Mouse (Mus musculus) ES-Bruce4 (cell line): ENCODE measurements around the gene Sfxn5. TPM values are rescaled to one million over a fixed set of nuclear protein-coding genes. Genes with fewer than 3 reads are reported as not detected.

Experiments used
- H3K27ac ChIP-seq: 2 replicates; pipeline ENCODE4 v1.5.1; 2012; ENCODE audit warnings: low read length, inconsistent platforms; ENCODE audit not compliant: insufficient read depth
- H3K27me3 ChIP-seq: 2 replicates; pipeline ENCODE4 v1.6.1; 2012; ENCODE audit warnings: mild to moderate bottlenecking, low read length, inconsistent platforms; ENCODE audit not compliant: control insufficient read depth, poor library complexity, insufficient read depth, severe bottlenecking
- H3K36me3 ChIP-seq: 2 replicates; pipeline ENCODE4 v1.6.1; 2012; ENCODE audit warnings: inconsistent platforms, mild to moderate bottlenecking, low read length, moderate library complexity; ENCODE audit not compliant: control insufficient read depth, poor library complexity, insufficient read depth, severe bottlenecking
- H3K4me1 ChIP-seq: one replicate; pipeline ENCODE4 v1.8.1; 2011; ENCODE audit warnings: low read length; ENCODE audit not compliant: control insufficient read depth, insufficient read depth
- H3K4me3 ChIP-seq: 2 replicates; pipeline ENCODE4 v1.5.1; 2011; ENCODE audit warnings: low read depth, mild to moderate bottlenecking, low read length
- H3K9ac ChIP-seq: 2 replicates; pipeline ENCODE4 v1.6.1; 2012; ENCODE audit warnings: low read depth, mild to moderate bottlenecking, inconsistent platforms; ENCODE audit not compliant: poor library complexity, severe bottlenecking
- H3K9me3 ChIP-seq: replicated peaks from 2 replicates; pipeline ENCODE4 v1.6.1; 2012; ENCODE audit warnings: mild to moderate bottlenecking, low read length, inconsistent platforms; ENCODE audit not compliant: control insufficient read depth, poor library complexity, insufficient read depth, severe bottlenecking
- CTCF ChIP-seq: IDR thresholded peaks from one replicate; pipeline ENCODE4 v1.8.1; 2011; ENCODE audit warnings: low read depth, low read length
- EP300 ChIP-seq: IDR thresholded peaks from 2 replicates; pipeline ENCODE4 v1.6.1; 2011; ENCODE audit warnings: low read depth, low read length; ENCODE audit not compliant: insufficient read depth
- POLR2A ChIP-seq: IDR thresholded peaks from one replicate; pipeline ENCODE4 v1.8.1; 2011; ENCODE audit warnings: low read length; ENCODE audit not compliant: insufficient read depth
- polyA plus RNA-seq: library from polyadenylated mRNA; stranded (reverse); fragments of >200 nt; gene quantifications from 2 replicates; pipeline ENCODE4 v1.2.4, GENCODE M21; 2011; ENCODE audit warnings: low read depth; ENCODE audit not compliant: missing spikeins, insufficient read depth, insufficient read length

Gene Sfxn5
- polyA plus RNA-seq, 1 experiment: 6.0 TPM

DNA sequence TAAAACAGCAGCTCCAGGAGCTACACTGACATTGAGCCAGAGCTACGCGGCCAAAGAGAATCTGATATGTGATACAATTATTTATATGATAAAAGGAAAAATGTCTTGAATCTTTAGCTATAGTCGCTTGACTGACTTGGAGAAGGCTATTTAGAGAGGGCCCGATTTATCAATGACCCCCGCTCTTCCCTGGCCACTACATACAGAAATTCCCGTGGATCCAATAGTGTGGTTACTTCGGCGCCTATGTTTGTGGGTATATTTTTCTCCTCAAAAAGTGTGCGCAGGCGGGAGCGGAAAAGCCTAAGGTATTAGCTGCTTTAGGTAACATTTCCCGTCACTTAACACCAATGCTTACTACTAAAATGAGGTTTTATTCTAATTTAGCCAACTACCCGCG lies 143.9 kb downstream of the Sfxn5 start:
- no peak overlapping the region for H3K27ac ChIP-seq
- H3K9me3 ChIP-seq: no peaks in the 10 kb centered on the region
- peaks cover 31% of the 10 kb centered on the region for H3K27me3 ChIP-seq
- H3K4me1 ChIP-seq: no peaks in the 10 kb centered on the region
- no peak for TF ChIP-seq CTCF
- TF ChIP-seq EP300: no peak
- no peak for TF ChIP-seq POLR2A
- H3K36me3 ChIP-seq: no peaks in the 10 kb centered on the region
- no peak overlapping the region for H3K9ac ChIP-seq
- no peak overlapping the region for H3K4me3 ChIP-seq

DNA sequence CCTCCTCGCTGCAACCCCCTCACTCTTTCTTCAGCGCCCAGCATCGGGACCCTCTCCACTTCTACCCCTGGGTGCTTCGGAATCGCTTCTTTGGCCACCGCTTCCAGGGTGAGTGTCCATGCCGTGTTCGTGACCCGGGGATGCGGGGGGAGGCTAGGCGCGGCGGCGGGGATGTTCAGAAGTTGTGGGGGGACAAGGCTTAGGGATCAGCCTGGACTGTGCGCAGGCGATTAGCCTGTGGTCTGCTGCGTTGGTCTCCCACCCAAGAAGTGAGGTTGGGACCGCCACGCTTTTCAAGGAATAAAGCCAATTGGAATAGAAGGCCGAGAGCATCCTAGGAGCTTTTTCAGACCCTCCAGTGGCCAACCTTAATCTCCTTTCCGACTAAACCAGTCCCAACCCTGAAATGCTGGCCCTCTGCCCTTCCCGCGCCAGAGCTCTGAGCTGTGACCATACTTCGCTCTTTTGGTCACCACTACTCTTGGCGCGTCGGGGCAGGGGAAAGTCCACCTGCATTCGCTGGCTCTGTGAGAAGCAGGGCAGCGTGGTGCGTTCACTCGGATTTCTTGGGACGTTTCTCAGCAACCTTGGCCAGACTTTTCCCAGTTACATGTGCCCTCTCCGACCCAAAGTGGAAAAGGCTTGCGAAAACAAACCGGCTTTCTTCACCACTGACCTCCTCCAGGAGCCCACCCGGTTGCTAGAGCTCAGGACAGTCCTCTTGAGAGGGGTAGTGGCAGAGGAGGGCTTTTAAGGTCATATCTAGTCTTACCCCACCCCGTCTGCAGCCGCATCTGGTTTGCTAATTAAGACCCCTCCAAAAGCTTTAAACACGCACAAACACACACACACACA lies 144.7 kb downstream of the Sfxn5 start:
- Histone ChIP-seq H3K9me3 (no peaks in the 10 kb centered on the region), H3K9ac (peak overlapping the region; percentile 23; the same call in 1 of the 2 replicates), H3K27me3 (peaks cover 31% of the 10 kb centered on the region), H3K4me3 (peak overlapping the region; percentile 57), H3K27ac (no peak overlapping the region), H3K36me3 (no peaks in the 10 kb centered on the region), H3K4me1 (no peaks in the 10 kb centered on the region)
- TF ChIP-seq CTCF (no peak), EP300 (no peak), POLR2A (no peak)

DNA sequence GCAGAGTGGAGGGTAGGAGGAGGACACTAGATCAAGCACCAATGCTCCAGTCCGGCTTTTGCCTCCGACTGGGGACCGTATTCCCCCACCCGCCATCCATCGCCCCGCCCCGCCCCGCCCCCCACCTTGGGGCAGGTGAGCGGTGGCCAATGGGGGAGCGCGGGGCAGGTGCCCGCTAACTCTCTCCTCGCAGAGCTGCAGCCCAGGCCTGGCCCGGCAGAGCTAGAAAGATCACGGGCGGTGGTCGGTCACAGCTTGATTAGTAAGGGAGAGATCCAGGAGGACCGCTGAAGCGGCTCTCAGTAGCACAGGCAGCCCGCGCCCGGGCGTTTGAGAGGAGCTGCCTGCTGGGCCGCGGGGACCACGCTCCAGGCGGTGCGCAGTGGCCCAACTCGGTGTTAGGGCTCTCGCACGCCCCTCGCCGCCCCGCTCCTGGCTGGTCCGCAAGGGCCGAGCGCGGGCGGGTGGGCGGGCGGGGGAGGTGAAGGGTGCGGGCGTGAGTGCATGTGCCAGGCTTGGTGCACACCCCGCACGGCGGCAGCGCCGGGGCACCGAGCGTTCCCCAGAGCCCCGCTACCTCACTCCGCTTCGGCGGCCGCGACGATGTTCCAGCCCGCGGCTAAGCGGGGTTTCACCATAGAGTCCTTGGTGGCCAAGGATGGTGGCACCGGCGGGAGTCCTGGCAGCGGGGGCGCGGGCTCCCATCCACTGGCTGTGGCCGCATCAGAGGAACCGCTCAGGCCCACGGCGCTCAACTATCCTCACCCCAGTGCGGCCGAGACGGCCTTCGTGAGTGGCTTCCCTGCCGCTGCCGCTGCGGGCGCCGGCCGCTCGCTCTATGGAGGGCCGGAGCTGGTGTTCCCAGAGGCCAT lies 145.6 kb downstream of the Sfxn5 start, which contains the start of gene Emx1:
Gene Emx1 (plus strand): TSS at position 99 of the 872 bp plus-strand sequence.
- Histone ChIP-seq H3K9me3 (no peaks in the 10 kb centered on the region), H3K27me3 (peaks cover 31% of the 10 kb centered on the region), H3K4me3 (peak within 1 kb of the TSS; percentile 58), H3K27ac (no peak within 1 kb of the TSS), H3K9ac (peak within 1 kb of the TSS; percentile 23), H3K4me1 (no peaks in the 10 kb centered on the region), H3K36me3 (no peaks in the 10 kb centered on the region)
- TF ChIP-seq EP300: no peak; the same call in 1 of the 2 replicates
- no peak for TF ChIP-seq POLR2A
- TF ChIP-seq CTCF: no peak

DNA sequence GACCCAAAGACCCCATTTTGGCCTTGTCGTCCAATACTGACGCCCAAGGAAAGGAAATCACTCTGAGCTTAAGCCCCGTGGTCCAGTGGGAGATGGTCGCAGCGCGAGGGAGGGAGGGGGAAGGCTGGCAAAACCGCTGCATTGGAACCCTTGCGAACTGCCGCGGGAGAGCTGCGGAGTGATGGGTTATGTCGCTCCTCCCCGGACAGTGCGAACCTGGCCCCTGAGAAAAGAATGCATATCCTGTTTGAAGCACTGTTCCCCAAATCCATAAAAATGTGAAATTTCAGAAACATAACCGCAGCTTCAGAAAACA lies 146.5 kb downstream of the Sfxn5 start:
- TF ChIP-seq CTCF (no peak), POLR2A (no peak), EP300 (no peak)
- H3K4me1 ChIP-seq: no peaks in the 10 kb centered on the region

DNA sequence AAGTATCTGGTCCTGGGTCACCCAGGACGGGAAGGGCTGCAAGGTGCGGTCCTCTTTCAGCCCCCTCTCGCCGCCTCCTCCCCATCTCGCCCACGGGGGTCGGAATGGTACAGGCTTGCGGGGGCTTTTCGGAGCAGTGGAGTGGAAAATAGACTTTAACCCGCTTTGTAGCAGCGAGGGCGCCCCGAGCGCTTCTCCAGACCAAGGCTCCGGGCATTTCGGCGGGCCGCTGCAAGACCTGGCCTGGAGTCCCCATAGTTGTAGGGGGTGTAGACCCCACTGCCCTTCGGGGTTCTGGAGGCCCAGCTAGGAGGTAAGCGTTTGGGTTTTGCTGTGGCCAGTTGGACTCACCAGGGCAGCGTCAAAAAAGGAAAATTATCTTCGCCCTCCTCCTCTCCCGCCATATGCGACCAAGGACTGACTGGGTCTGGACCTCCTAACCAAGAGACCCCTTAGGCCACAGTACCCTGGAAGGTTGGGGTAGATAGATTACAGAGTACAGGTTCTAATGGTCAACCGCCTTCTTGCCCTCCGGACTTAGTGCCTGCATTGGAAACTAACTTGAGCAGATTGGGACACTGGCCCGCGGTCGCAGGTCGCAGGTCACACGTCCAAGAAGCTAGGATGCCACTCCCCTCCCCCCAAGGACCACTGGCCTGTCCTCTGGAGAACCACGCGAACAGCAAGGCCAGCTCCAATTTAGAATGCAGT lies 147.0 kb downstream of the Sfxn5 start:
- H3K4me3 ChIP-seq: peak overlapping the region; percentile 58
- no peaks in the 10 kb centered on the region for H3K4me1 ChIP-seq
- H3K36me3 ChIP-seq: no peaks in the 10 kb centered on the region
- H3K27ac ChIP-seq: no peak overlapping the region
- H3K27me3 ChIP-seq: peaks cover 27% of the 10 kb centered on the region
- no peak overlapping the region for H3K9ac ChIP-seq
- H3K9me3 ChIP-seq: no peaks in the 10 kb centered on the region
- no peak for TF ChIP-seq EP300
- no peak for TF ChIP-seq CTCF
- TF ChIP-seq POLR2A: no peak

More for the DNA sequence above, 146.5 kb downstream of the Sfxn5 start:
- no peak overlapping the region for H3K9ac ChIP-seq
- H3K9me3 ChIP-seq: no peaks in the 10 kb centered on the region
- H3K4me3 ChIP-seq: peak overlapping the region; percentile 58
- H3K27ac ChIP-seq: no peak overlapping the region
- no peaks in the 10 kb centered on the region for H3K36me3 ChIP-seq
- H3K27me3 ChIP-seq: peaks cover 31% of the 10 kb centered on the region
